Mouse (Mus musculus): Measurements from ENCODE around the gene Gm20696. TPM values are rescaled to one million over a fixed set of nuclear protein-coding genes. Genes with fewer than 3 reads are reported as not detected.

Gm20696 gene
- polyA plus RNA-seq, 1 experiment from 2014 or later: 3.4 TPM

DNA sequence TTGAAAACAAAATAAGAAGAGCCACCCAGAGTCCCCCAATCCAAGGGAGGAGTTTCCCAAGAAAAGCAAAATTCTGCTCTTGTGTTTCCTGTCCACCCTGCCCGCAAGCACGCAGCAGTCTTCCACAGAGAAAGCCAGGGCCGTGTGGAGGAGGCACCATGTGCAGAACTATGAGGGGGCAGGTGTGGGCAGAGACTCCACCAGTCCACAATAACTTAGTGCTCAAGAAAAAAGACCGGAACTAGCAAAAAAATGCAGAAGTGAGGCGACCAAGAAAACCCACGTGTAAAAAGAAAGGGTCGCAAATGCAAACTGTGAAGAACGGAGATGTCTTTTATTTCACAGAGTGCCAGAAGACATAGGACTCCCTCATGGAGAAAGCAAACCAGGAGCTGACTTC lies 371.1 kb downstream of the Gm20696 start:
- Histone ChIP-seq H3K27ac (replicated peaks) (no peak overlapping the region), H3K4me1 (replicated peaks) (no peaks in the 10 kb centered on the region), H3K36me3 (no peaks in the 10 kb centered on the region), H3K4me2 (no peak overlapping the region), H3K9me3 (no peaks in the 10 kb centered on the region), H3K4me3 (no peak overlapping the region), H3K27me3 (no peaks in the 10 kb centered on the region), H3K9ac (no peak overlapping the region)
- 85% methylated on average over 8 of the region's 8 CpGs for WGBS
- no peak for ATAC-seq (ENCODE audit: low FRiP score, low read depth)

DNA sequence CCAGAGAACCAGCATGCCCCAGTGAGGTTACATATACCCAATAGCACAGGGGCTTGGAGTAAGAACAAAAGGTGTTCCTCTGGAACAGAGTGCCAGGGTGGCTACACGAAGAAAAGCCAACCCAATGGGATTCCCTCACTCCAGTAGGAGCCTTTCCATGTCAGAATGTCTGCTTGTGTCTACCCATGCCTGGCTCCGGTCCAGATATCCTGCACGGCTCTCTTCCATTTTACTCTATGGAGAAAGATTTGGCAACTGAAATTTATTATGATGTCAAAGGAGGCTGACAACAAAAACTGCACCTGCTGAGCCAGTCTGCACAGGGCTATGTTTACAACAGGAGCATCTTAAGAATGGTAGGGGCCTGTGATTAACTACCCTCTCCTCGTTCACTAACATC lies 377.4 kb downstream of the Gm20696 start:
- no peak overlapping the region for H3K27ac ChIP-seq (replicated peaks)
- H3K36me3 ChIP-seq: no peaks in the 10 kb centered on the region
- ATAC-seq (ENCODE audit: low FRiP score, low read depth): no peak

DNA sequence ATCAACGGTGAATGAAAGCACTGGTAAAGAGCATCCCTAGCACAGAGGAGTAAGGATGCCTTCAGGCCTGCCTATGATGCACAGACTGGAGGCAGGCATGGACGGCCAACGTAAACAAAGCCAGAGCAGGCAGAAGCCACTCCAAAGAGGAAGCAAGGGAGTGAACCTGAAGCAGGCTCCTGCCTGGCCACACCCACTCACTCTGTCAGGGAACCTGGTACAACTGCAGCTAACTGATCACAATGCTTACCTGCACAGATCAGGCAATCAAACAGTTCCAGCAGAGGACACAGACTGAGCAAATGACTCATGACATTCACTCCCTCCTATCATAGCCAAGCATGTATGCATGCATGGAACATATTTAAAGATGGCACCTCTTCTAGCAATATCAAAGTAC lies 381.6 kb downstream of the Gm20696 start:
- Histone ChIP-seq H3K4me2 (no peak overlapping the region), H3K9ac (no peak overlapping the region), H3K27me3 (no peaks in the 10 kb centered on the region), H3K36me3 (no peaks in the 10 kb centered on the region), H3K4me1 (replicated peaks) (0 out of 2 replicates have a peak, but pooled peaks cover 9% of the 10 kb centered on the region), H3K9me3 (no peaks in the 10 kb centered on the region), H3K27ac (replicated peaks) (no peak overlapping the region), H3K4me3 (no peak overlapping the region)
- no peak for ATAC-seq (ENCODE audit: low FRiP score, low read depth)
- WGBS: 76% methylated on average over 3 of the region's 3 CpGs

More for the DNA sequence above, 377.4 kb downstream of the Gm20696 start:
- H3K9me3 ChIP-seq: no peaks in the 10 kb centered on the region
- H3K4me1 ChIP-seq (replicated peaks): 0 out of 2 replicates have a peak, but pooled peaks cover 6% of the 10 kb centered on the region
- H3K4me3 ChIP-seq: no peak overlapping the region
- 50% methylated on average over 4 of the region's 4 CpGs for WGBS
- H3K27me3 ChIP-seq: no peaks in the 10 kb centered on the region
- no peak overlapping the region for H3K9ac ChIP-seq
- no peak overlapping the region for H3K4me2 ChIP-seq

DNA sequence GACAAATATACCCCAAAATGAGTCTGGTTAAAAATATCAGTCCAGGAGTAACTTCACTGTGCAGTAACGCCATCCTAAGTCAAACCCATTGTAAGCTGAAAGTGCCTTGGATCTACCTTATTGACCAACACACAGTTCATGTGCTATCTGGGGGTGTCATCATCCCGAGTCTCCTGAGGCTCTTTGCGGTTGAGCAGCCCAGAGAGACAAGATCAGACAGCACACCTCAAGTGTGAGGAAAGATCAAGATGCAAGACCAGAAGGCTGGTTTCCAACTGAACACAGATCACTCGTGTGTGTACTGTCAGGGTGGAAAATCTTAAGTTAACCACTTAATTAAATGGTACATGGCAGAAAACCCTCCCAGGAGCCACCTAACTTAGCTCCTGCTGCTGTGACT lies 382.6 kb downstream of the Gm20696 start:
- Histone ChIP-seq H3K4me2 (no peak overlapping the region), H3K27me3 (no peaks in the 10 kb centered on the region), H3K9ac (no peak overlapping the region), H3K9me3 (no peaks in the 10 kb centered on the region), H3K27ac (replicated peaks) (no peak overlapping the region), H3K36me3 (no peaks in the 10 kb centered on the region), H3K4me3 (no peak overlapping the region), H3K4me1 (replicated peaks) (0 out of 2 replicates have a peak, but pooled peaks cover 3% of the 10 kb centered on the region)
- no peak for ATAC-seq (ENCODE audit: low FRiP score, low read depth)
- 79% methylated on average over 4 of the region's 4 CpGs for WGBS

DNA sequence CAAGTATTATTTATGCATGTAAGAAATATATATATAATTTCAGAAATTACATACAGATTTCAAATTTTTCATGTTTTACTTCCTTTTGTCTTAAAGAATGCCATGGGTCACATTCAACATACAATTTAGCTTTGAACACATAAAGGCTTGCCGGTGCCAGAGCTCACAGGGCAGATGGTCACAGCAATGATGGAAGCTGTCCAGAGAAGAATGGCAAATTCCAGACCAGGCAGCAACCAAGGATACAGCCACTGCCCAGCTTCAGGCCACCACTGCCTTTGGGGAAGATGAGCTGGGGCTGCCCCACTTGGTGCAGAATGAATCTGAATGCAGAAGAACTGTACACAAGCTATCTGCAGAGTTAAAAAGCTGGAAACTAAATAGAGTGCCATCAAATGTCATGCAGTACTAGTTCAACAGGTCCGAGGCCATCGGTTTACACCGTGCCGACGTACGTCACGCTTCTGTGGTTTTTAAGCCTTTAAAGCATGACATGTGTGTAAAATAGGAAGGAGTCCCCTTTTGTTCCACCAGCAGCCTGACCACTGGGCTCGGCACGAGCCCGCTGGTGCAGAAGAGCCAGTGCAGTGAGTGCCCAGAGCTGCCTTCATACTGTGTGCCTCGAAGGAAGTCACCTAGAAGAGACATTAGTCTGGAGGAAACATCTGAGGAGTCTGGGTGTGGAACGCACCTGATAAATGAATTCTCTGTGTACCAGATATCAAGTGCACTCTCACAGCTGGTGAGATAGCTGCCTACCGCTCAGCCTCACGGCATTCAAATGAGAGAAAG lies 383.5 kb downstream of the Gm20696 start:
- ATAC-seq (ENCODE audit: low FRiP score, low read depth): 0 out of 2 replicates have a peak, but pooled peaks have one; percentile 42
- Histone ChIP-seq H3K4me1 (replicated peaks) (0 out of 2 replicates have a peak, but pooled peaks cover 3% of the 10 kb centered on the region), H3K9me3 (no peaks in the 10 kb centered on the region), H3K9ac (no peak overlapping the region), H3K36me3 (no peaks in the 10 kb centered on the region), H3K27me3 (no peaks in the 10 kb centered on the region), H3K4me3 (no peak overlapping the region), H3K27ac (replicated peaks) (no peak overlapping the region), H3K4me2 (no peak overlapping the region)
- WGBS: 30% methylated on average over 15 of the region's 15 CpGs

DNA sequence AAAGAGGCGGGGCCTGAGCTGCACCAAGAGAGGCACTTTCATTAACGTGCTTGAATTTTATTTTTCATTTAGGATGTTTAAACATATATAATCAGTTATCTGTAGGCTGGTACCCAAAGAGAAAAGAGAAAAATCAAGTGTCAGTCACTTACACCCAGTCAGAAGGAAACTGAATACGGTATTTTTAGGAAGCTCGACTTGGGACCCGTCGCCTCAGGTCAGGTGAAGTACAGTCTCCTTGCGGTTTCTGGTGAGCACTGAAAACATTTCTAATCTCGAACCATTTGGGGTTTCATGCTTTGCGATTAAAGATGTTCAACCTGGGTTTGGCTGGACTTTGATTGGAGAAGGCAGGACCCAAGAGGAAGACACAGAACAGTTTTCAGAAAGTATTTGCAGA lies 385.2 kb downstream of the Gm20696 start:
- WGBS: 95% methylated on average over 9 of the region's 9 CpGs
- Histone ChIP-seq H3K9me3 (no peaks in the 10 kb centered on the region), H3K4me3 (no peak overlapping the region), H3K27ac (replicated peaks) (no peak overlapping the region), H3K36me3 (no peaks in the 10 kb centered on the region), H3K9ac (no peak overlapping the region), H3K27me3 (no peaks in the 10 kb centered on the region), H3K4me2 (no peak overlapping the region), H3K4me1 (replicated peaks) (0 out of 2 replicates have a peak, but pooled peaks cover 3% of the 10 kb centered on the region)
- no peak for ATAC-seq (ENCODE audit: low FRiP score, low read depth)

DNA sequence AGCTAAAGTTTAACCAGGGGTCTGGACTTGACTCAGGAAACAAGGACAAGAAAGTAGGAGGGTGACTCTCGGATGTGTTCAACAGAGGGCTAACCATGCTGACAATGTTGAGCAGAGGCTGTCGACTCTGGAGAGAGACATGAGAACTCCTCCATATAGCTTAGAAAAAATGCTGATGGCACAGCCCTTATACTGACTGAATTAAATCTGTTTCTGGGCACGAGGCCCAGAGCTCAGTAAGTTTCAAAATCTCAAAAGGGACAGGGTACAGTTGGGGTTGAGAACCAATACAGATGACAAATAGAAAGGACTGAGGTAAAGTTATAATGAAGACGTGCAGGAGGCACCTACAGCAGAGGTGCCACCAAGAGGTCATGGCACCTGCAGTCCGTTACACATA lies 386.0 kb downstream of the Gm20696 start:
- Histone ChIP-seq H3K4me1 (replicated peaks) (0 out of 2 replicates have a peak, but pooled peaks cover 3% of the 10 kb centered on the region), H3K4me2 (no peak overlapping the region), H3K27me3 (no peaks in the 10 kb centered on the region), H3K4me3 (no peak overlapping the region), H3K9me3 (no peaks in the 10 kb centered on the region), H3K36me3 (no peaks in the 10 kb centered on the region), H3K27ac (replicated peaks) (no peak overlapping the region), H3K9ac (no peak overlapping the region)
- no peak for ATAC-seq (ENCODE audit: low FRiP score, low read depth)
- whole genome bisulfite sequencing: 72% methylated on average over 5 of the region's 5 CpGs

DNA sequence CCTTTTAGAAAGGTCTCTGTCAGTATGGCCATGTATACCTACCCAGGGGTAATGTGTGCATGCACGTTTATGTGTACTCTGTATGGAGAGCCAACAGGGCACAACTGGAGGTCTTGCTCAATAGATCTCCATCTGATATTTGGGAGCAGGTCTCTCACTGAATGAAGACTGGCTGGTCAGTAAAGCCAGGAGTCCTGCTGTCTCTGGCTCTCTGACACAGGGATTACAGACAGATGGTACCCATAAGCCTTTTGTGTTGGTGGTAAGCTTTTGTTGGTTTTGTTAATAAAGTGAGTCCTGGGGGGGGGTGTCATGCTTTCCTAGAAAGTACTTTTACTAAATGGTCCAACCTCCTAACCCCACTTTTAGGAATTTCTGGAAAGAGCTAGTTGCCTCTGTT lies 389.3 kb downstream of the Gm20696 start:
- no peak for ATAC-seq (ENCODE audit: low FRiP score, low read depth)
- no peaks in the 10 kb centered on the region for H3K4me1 ChIP-seq (replicated peaks)
- 85% methylated on average over 1 of the region's 1 CpGs for WGBS
- H3K9me3 ChIP-seq: no peaks in the 10 kb centered on the region
- no peaks in the 10 kb centered on the region for H3K27me3 ChIP-seq
- H3K36me3 ChIP-seq: no peaks in the 10 kb centered on the region
- H3K4me2 ChIP-seq: no peak overlapping the region
- no peak overlapping the region for H3K27ac ChIP-seq (replicated peaks)
- no peak overlapping the region for H3K9ac ChIP-seq
- no peak overlapping the region for H3K4me3 ChIP-seq

DNA sequence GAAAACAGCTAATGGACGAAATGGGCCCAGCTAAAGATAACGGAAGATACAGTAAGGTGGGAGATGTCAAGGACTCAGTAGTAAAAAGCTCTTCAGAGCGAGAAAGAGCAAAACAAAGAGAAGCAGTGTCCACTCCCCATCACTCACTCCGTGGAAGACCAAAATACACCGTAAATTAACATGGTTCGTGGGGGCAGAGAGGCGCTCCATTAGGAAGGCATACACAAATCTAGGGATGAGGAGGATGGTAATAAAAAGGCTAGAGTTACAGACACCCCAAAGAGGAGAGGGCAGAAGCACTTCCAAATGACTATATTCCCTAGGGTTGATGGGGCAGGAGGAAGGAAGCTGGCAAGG lies 390.3 kb downstream of the Gm20696 start:
- H3K4me2 ChIP-seq: no peak overlapping the region
- WGBS: 76% methylated on average over 7 of the region's 7 CpGs
- H3K36me3 ChIP-seq: no peaks in the 10 kb centered on the region
- H3K27me3 ChIP-seq: no peaks in the 10 kb centered on the region
- no peak overlapping the region for H3K4me3 ChIP-seq
- no peaks in the 10 kb centered on the region for H3K4me1 ChIP-seq (replicated peaks)
- H3K27ac ChIP-seq (replicated peaks): no peak overlapping the region
- H3K9me3 ChIP-seq: no peaks in the 10 kb centered on the region
- no peak overlapping the region for H3K9ac ChIP-seq
- ATAC-seq (ENCODE audit: low FRiP score, low read depth): no peak

DNA sequence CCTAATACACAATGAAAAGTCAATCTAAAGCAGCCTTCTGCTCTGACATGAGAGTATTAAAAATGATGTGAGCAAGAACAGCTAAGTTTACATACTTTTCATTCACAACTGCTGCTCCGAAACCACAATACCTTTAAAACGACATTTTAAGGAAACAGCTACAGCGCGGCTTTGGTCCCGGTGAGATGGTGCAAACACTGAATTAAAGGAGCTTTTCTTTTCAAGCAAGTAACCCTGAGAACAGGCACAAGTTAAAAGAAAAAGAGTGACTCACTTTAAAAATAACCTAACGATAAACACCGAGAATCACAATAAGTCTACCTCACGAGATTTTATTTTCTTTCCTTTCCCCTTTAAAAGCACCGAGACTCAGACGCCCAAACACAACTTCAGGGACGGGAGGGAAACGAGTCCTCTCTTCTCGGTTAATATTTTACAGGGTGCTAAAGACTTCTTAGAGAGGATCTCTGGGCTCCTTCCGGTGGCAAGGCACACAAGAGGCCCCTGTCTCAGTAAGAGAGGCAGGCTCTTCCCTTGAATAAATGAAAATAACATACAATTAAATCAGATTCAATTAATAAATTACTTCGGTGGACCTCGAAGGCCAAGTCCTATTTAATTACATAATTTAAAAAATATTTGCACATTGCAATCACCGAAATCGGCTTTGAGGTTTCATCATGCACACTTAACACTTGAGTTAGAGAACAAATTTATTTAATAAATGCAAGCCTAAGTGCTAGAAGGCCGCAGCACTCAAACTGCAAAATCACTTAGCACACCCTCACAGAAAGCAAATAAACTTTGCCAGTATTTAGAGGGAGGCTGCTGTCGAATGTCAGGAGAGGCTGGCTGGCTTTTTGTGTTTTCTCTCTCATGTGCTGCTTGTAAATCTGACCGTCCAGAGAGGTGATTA lies 391.0 kb downstream of the Gm20696 start:
- Histone ChIP-seq H3K9me3 (no peaks in the 10 kb centered on the region), H3K4me2 (no peak overlapping the region), H3K36me3 (no peaks in the 10 kb centered on the region), H3K4me1 (replicated peaks) (no peaks in the 10 kb centered on the region), H3K27me3 (no peaks in the 10 kb centered on the region), H3K9ac (no peak overlapping the region), H3K27ac (replicated peaks) (no peak overlapping the region), H3K4me3 (no peak overlapping the region)
- ATAC-seq (ENCODE audit: low FRiP score, low read depth): no peak
- 62% methylated on average over 21 of the region's 21 CpGs for WGBS

DNA sequence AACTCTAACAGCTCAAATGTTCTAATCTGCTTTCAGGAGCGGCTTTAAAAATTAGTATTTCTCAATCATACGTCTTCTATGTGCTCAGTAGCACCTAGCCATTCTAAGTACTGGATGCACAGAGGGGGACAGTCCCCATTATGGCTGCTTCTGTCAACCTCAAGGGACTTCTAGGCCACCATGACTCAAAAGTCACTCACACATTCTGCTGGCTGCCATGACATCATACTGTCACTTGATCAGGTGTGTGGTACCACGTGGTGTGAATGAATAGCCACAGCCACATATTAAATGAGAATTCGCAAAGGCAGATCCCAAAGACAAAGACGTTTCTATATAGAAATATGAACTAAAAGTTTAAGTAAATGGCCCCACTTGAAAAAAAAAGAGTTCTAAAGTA lies 391.9 kb downstream of the Gm20696 start:
- H3K4me2 ChIP-seq: no peak overlapping the region
- H3K27me3 ChIP-seq: no peaks in the 10 kb centered on the region
- no peak overlapping the region for H3K4me3 ChIP-seq
- ATAC-seq (ENCODE audit: low FRiP score, low read depth): no peak
- WGBS: 89% methylated on average over 5 of the region's 5 CpGs
- H3K9ac ChIP-seq: no peak overlapping the region
- no peak overlapping the region for H3K27ac ChIP-seq (replicated peaks)
- H3K9me3 ChIP-seq: no peaks in the 10 kb centered on the region
- H3K4me1 ChIP-seq (replicated peaks): no peaks in the 10 kb centered on the region
- H3K36me3 ChIP-seq: no peaks in the 10 kb centered on the region

DNA sequence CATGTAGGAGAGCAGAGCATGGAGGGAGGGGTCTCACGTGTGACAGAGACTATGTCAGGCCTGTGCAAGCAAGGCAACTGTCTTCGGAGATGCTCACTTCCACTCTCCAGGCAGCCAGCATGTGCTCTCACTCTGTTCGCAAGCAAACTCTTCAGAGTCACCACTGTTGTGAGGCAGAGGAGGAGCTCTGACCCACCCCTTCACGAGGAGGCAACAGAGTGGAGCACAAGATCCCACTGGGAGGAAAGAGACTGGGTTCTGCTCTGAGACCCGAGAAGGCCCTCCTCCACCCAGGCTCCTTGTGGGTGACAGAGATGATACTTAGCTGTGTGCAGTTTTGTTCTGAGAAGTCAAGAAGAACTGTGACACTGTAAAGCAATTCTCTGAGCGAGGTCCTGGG lies 392.4 kb downstream of the Gm20696 start:
- H3K36me3 ChIP-seq: no peaks in the 10 kb centered on the region
- no peak overlapping the region for H3K27ac ChIP-seq (replicated peaks)
- no peak for ATAC-seq (ENCODE audit: low FRiP score, low read depth)
- H3K9me3 ChIP-seq: no peaks in the 10 kb centered on the region
- H3K4me1 ChIP-seq (replicated peaks): no peaks in the 10 kb centered on the region
- no peak overlapping the region for H3K4me3 ChIP-seq
- H3K9ac ChIP-seq: no peak overlapping the region
- no peaks in the 10 kb centered on the region for H3K27me3 ChIP-seq
- no peak overlapping the region for H3K4me2 ChIP-seq
- 85% methylated on average over 6 of the region's 6 CpGs for WGBS

Data from hindbrain, embryonic 15.5 days (tissue).